Mouse (Mus musculus): ENCODE results near the gene Prkag1. TPM values are rescaled to one million over a fixed set of nuclear protein-coding genes. Genes with fewer than 3 reads are reported as not detected.

Prkag1 gene
- total RNA-seq, 1 experiment from 2014 or later, result 78.6 TPM

DNA sequence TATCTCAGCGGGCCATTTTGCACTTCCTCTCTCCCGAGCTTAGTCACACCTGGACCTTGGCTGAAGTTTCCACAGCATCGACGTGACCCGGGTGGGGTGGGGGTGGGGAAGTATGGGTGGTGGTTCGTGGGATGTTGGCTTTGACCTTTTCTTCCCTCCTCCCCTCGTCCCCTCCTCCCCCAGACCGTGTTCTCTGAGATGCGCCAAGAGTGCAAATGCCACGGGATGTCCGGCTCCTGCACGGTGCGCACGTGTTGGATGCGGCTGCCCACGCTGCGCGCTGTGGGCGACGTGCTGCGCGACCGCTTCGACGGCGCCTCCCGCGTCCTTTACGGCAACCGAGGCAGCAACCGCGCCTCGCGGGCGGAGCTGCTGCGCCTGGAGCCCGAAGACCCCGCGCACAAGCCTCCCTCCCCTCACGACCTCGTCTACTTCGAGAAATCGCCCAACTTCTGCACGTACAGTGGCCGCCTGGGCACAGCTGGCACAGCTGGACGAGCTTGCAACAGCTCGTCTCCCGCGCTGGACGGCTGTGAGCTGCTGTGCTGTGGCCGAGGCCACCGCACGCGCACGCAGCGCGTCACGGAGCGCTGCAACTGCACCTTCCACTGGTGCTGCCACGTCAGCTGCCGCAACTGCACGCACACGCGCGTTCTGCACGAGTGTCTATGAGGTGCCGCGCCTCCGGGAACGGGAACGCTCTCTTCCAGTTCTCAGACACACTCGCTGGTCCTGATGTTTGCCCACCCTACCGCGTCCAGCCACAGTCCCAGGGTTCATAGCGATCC, 38.9 kb downstream of the Prkag1 start:
- DNase-seq, result no peak

DNA sequence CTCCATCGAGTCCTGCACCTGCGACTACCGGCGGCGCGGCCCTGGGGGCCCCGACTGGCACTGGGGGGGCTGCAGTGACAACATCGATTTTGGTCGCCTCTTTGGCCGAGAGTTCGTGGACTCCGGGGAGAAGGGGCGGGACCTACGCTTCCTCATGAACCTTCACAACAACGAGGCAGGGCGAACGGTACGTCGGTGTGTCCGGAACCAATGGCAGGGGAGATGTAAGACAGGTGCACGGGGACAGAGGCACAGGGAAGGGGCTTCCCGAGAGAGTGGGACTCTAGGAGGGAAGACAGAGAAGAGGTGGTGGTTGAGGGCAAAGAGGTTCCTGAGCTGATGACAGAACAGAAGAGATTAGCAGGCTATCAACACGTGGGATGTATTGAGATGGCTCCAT, 39.5 kb downstream of the Prkag1 start:
- DNase-seq, result no peak

GRCm38 (mm10) chr15:98791221-98791620, 40.1 kb downstream of the Prkag1 start:
- DNase-seq, result no peak

GRCm38 (mm10) chr15:98790761-98791160, 40.6 kb downstream of the Prkag1 start:
- no peak for DNase-seq

GRCm38 (mm10) chr15:98789661-98790535, 41.4 kb downstream of the Prkag1 start, which contains the start of gene Wnt1:
Gene Wnt1 (plus strand): TSS chr15:98789857.
- peak; percentile 68 for DNase-seq

- no peak for DNase-seq
Observed at GRCm38 (mm10) chr15:98788972-98789660, 42.2 kb downstream of the Prkag1 start.

GRCm38 (mm10) chr15:98787930-98788329, 43.4 kb downstream of the Prkag1 start:
- no peak for DNase-seq

DNA sequence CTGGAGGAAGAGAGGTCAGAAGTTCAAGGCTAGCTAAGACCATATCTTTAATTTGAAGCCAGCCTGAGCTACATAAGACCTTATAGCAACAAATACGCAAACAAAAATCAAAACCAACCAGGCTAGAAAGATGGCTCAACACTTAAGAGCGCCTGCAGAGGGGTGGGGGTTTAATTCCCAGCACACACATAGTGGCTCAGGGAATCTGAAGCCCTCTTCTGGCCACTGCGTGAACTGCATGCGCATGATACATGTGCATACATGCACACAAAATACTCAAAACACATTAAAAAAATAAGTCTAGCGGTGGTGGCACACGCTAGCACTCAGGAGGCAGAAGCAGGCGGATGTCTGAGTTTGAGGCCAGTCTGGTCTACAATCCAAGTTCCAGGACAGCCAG, 45.6 kb downstream of the Prkag1 start:
- no peak for DNase-seq

- DNase-seq, result no peak
Observed at GRCm38 (mm10) chr15:98781166-98781565, 50.2 kb downstream of the Prkag1 start.

DNA sequence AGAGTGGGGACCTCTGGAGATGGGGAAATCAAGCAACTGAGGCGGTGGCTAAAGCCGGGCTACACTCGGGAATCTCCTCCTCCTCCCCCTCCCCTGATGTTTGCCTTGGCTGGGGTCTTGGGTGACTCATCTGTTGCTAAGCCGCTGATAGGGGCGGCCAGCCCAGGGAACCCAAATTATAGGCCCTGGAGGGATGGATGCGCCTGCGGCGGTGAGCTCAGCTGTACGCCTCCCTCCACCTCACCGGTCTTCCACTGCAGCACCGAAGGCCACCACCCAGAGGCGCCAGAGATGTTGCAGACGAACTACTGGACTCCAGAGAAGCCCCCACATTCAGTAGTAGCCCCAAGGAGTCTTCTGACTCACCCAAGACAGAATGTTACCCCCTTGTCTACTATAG, 50.7 kb downstream of the Prkag1 start:
- no peak for DNase-seq

GRCm38 (mm10) chr15:98780075-98780474, 51.2 kb downstream of the Prkag1 start:
- no peak for DNase-seq

DNA sequence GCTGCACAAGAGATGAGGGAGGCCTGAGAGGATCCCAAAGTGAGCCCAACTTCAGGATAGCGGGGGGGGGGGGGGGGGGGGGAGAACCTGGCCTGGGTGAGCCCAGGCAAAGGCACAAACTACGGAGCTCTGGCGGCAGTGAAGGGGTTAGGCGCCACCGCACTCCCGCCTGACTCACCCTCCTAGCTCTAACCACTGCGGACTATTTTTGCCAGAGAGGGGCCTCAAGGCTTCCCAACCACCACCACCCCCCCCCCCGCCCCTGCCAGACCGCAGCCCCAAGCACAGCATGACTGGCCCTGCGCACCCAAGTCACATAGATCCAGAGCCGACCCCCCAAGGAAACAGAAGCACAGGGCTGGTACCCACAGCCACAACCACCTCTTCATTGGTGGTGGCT, 52.5 kb downstream of the Prkag1 start:
- DNase-seq, result no peak

- no peak for DNase-seq
Observed at GRCm38 (mm10) chr15:98778191-98778770, 53.0 kb downstream of the Prkag1 start.

GRCm38 (mm10) chr15:98777762-98778161, 53.6 kb downstream of the Prkag1 start, which contains the start of gene Wnt10b:
Gene Wnt10b (minus strand): TSS chr15:98778150.
- peak; percentile 35 for DNase-seq

GRCm38 (mm10) chr15:98777005-98777616, 54.2 kb downstream of the Prkag1 start:
- DNase-seq, result no peak

DNA sequence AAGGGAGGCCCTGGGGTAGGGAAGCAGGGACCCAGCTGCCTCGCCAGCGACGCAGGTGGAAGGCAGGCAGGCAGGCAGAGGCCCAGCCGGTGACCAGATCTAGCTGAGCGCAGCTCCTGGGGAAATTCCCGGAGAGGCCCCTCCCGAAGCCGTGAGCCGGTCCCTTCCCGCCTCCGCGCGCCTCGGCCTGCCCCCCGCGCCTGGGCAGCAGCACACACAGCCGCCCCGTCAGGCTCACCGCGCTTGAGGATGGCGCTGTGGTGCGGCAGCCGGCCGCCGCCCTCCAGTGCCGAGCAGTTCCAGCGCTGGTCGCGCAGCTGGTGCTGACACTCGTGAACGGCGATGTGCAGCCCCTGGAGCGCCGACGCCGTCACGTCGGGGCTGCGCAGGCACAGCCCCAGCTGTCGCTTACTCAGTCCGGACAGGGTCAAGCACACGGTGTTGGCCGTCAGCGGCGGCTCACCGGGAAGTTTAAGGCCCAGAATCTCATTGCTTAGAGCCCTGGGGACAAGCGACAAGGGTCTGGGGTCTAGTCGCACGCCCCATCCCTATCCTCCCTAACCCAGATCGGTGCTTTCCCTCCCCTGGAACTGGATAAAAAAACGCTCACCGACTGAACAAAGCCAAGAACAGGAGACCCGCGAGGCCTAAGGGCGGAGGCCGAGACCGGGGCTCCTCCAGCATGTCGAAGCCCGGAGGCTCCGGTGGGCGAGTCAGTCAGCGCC, 54.9 kb downstream of the Prkag1 start:
- DNase-seq, result peak; percentile 45

GRCm38 (mm10) chr15:98775533-98775932, 55.8 kb downstream of the Prkag1 start:
- no peak for DNase-seq

GRCm38 (mm10) chr15:98774096-98774495, 57.2 kb downstream of the Prkag1 start:
- DNase-seq, result no peak

DNA sequence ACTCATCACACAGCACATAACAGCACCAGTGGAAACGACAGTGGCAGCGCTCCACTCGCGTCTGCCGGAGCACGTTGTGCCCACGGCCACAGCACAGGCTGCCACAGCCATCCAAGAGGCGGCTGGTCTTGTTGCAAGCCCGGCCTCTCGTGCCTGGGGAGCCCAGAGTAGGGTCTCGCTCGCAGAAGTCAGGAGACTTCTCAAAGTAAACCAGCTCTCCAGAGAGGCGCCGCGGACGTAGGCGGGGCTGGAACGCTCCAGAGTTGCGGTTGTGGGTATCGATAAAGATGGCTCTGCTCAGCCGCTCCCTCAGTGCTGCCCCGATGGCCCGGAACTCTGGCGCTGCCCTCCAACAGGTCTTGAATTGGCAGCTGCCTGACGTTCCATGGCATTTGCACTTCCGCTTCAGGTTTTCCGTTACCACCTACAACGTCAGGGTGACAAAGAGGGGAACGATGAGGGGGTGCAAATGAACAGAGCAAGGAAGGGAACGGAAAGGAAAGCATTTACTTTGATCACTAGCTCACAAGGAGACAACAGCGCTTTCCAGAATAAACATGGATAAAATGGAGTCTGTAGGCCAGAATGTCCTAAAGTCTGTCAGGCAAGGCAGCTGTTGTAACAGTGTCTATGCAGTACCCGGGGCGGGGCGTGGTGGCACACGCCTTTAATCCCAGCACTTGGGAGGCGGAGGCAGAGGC, 58.7 kb downstream of the Prkag1 start:
- no peak for DNase-seq

DNA sequence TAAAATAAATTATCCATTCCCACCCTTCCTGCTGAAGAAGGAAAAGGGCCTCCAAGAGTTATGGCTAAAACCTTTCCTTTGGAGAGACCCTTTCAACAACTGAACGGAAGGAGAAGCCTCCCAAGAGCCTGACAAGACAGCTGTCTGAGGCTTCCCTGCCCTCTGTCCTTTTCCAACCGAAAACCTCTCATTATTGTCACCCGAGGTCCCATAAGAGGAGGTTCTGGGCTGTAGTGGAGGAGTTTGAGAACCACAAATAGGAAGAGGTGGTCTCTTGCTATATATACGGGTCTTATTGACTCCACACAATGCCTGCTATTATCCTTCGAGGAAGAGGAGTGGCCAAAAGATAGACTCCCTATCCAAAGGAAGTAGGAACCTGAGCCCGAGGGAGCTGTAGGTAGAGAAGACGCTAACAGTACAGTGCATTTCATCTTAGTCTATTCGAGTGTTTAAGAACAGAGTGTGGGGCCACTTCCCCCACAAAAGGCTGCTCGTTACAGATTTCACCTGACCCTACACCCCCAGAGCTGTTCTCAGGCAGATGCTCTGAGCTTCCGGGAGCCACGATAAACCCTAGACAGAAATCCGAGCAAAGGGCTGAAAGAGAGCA, 59.4 kb downstream of the Prkag1 start:
- no peak for DNase-seq

Data from adrenal gland, postnatal 25 days (tissue).